Mouse (Mus musculus) heart, embryonic 15.5 days (tissue): Measurements from ENCODE around the gene Ctdsp1. TPM values are rescaled to one million over a fixed set of nuclear protein-coding genes. Genes with fewer than 3 reads are reported as not detected.

Source experiments
- ATAC-seq: fragments of 200-750 bp; cut with Nextera tagmentation; replicated peaks from 2 replicates; pipeline ENCODE4 v1.8.0; 2017; ENCODE audit warnings: low read depth, moderate TSS enrichment; ENCODE audit not compliant: insufficient number of reproducible peaks, insufficient read depth, low FRiP score
- H3K27ac ChIP-seq: fragments of 300-500 bp; sonication (generic); 2 replicates; pipeline ENCODE4 v1.5.1; 2015; ENCODE audit warnings: mild to moderate bottlenecking, inconsistent platforms
- H3K27me3 ChIP-seq: fragments of 300-500 bp; sonication (generic); 2 replicates; pipeline ENCODE4 v1.6.1; 2015; ENCODE audit warnings: inconsistent platforms
- H3K36me3 ChIP-seq: fragments of 300-500 bp; sonication (generic); 2 replicates; pipeline ENCODE4 v1.6.1; 2015; ENCODE audit warnings: mild to moderate bottlenecking, inconsistent platforms
- H3K4me1 ChIP-seq: fragments of 300-500 bp; sonication (generic); replicated peaks from 2 replicates; pipeline ENCODE4 v1.6.1; 2015; ENCODE audit warnings: inconsistent platforms
- H3K4me2 ChIP-seq: fragments of 300-500 bp; sonication (generic); 2 replicates; pipeline ENCODE4 v1.6.1; 2015; ENCODE audit warnings: inconsistent platforms, mild to moderate bottlenecking, moderate library complexity
- H3K4me3 ChIP-seq: fragments of 300-500 bp; sonication (generic); 2 replicates; pipeline ENCODE4 v1.5.1; 2015; ENCODE audit warnings: mild to moderate bottlenecking, inconsistent platforms
- H3K9ac ChIP-seq: fragments of 300-500 bp; sonication (generic); 2 replicates; pipeline ENCODE4 v1.6.1; 2015; ENCODE audit warnings: mild to moderate bottlenecking, inconsistent platforms
- H3K9me3 ChIP-seq: fragments of 300-500 bp; sonication (generic); replicated peaks from 2 replicates; pipeline ENCODE4 v1.6.1; 2016; ENCODE audit warnings: inconsistent platforms
- WGBS: fragments of 180-500 bp; shearing (Covaris S2); methylation state at CpG from one replicate; pipeline ENCODE4 v1.1.7; 2015; ENCODE audit warnings: mixed read lengths; 5-methylcytosine and 5-hydroxymethylcytosine counted together
- polyA plus RNA-seq: library from polyadenylated mRNA; unstranded; fragments of >200 nt; fragmentation: Nextera tagmentation; extraction: Ambion mirVana; gene quantifications from 2 replicates; pipeline ENCODE4 v1.2.1, GENCODE M21; 2015

Ctdsp1 gene
- polyA plus RNA-seq, 1 experiment from 2014 or later, result 55.1 TPM

DNA sequence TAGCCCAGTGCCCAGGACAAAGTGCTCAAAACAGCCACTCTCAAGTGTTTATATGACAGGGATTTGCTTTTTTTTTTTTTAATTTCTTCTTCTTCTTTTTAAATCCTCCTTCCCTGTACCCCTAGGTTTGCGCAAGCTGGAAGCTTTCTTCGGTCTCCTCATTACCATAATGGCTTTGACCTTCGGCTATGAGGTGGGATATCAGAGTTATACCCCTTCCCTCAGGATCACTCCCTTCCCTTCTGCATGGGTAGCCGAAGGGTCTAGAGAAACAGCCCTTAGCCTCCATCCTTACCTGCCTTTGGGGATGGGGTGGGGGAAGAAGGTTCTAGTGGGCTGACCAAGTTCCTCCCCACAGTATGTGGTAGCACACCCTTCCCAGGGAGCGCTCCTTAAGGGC, 10.8 kb upstream of the Ctdsp1 start:
- Histone ChIP-seq H3K9ac (no peak overlapping the region), H3K27ac (no peak overlapping the region), H3K4me2 (no peak overlapping the region), H3K4me1 (0 out of 2 replicates have a peak, but pooled peaks cover 5% of the 10 kb centered on the region), H3K36me3 (no peaks in the 10 kb centered on the region), H3K27me3 (no peaks in the 10 kb centered on the region), H3K9me3 (no peaks in the 10 kb centered on the region), H3K4me3 (no peak overlapping the region)
- no peak for ATAC-seq
- 84% methylated on average over 5 of the region's 5 CpGs for WGBS

DNA sequence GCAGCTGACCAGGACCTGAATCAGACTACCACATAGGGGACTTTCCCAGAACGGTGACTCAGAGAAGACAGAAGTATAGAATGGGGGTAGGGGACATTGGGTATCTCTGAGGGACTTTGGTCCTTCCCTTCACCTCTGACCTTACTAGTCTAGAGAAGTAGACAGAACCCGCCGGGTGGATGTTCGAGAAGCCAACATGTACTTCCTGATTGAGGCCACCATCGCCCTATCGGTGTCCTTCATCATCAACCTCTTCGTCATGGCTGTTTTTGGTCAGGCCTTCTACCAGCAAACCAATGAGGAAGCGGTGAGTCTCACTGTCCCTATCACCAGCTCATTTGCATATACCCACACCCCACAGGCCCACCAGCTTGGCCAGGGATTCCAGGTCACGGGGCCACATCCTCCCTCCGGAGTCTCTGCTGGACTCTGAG, 9.7 kb upstream of the Ctdsp1 start:
- Histone ChIP-seq H3K9ac (no peak overlapping the region), H3K4me3 (no peak overlapping the region), H3K27me3 (no peaks in the 10 kb centered on the region), H3K27ac (no peak overlapping the region), H3K36me3 (no peaks in the 10 kb centered on the region), H3K9me3 (no peaks in the 10 kb centered on the region), H3K4me2 (no peak overlapping the region), H3K4me1 (peaks cover 4% of the 10 kb centered on the region; the same call in 1 of the 2 replicates)
- no peak for ATAC-seq
- 87% methylated on average over 10 of the region's 10 CpGs for WGBS

DNA sequence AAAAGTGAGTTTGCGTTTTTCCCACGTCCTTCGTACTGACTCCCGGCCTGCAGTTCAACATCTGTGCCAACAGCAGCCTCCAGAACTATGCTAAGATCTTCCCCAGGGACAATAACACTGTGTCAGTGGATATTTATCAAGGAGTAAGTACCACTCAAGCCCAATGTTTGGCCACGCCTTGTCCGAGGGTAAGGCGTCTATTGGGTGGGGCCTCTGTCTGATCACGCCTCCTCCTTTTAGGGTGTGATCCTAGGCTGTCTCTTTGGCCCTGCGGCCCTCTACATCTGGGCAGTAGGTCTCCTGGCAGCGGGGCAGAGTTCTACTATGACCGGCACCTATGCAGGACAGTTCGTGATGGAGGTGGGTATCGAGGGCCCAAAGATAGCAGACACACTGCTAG, 7.9 kb upstream of the Ctdsp1 start:
- no peak overlapping the region for H3K9ac ChIP-seq
- H3K27ac ChIP-seq, result no peak overlapping the region
- no peaks in the 10 kb centered on the region for H3K27me3 ChIP-seq
- WGBS, result 86% methylated on average over 13 of the region's 13 CpGs
- no peaks in the 10 kb centered on the region for H3K9me3 ChIP-seq
- no peaks in the 10 kb centered on the region for H3K36me3 ChIP-seq
- no peak overlapping the region for H3K4me2 ChIP-seq
- H3K4me3 ChIP-seq, result no peak overlapping the region
- no peak for ATAC-seq
- H3K4me1 ChIP-seq, result peaks cover 17% of the 10 kb centered on the region

DNA sequence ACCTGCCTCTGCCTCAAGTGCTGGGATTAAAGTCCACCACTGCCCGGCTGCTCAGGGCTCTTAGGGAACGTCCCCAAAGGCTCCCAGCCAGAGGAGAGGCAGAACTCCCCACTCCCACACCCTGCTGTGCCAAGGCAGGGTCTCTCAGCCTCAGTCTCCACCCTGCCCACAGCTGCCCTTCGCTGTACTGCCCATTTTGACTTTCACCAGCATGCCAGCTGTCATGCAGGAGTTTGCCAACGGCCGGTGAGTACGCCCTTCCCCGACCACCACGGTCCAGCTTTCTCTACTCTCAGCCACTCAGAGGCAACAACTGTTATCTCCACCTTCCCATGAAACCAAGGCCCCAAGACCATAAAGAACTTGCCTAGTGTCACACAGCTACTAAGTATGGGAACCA, 6.8 kb upstream of the Ctdsp1 start:
- H3K4me2 ChIP-seq, result no peak overlapping the region
- no peak overlapping the region for H3K9ac ChIP-seq
- H3K36me3 ChIP-seq, result no peaks in the 10 kb centered on the region
- no peak overlapping the region for H3K4me3 ChIP-seq
- H3K4me1 ChIP-seq, result peaks cover 25% of the 10 kb centered on the region
- ATAC-seq, result no peak
- H3K9me3 ChIP-seq, result no peaks in the 10 kb centered on the region
- no peaks in the 10 kb centered on the region for H3K27me3 ChIP-seq
- H3K27ac ChIP-seq, result no peak overlapping the region
- WGBS, result 79% methylated on average over 8 of the region's 8 CpGs

GRCm38 (mm10) chr1:74385064-74385463, 6.2 kb upstream of the Ctdsp1 start:
- ATAC-seq, result no peak
- H3K4me2 ChIP-seq, result no peak overlapping the region
- no peaks in the 10 kb centered on the region for H3K9me3 ChIP-seq
- H3K36me3 ChIP-seq, result no peaks in the 10 kb centered on the region
- no peak overlapping the region for H3K9ac ChIP-seq
- no peaks in the 10 kb centered on the region for H3K27me3 ChIP-seq
- no peak overlapping the region for H3K27ac ChIP-seq
- H3K4me3 ChIP-seq, result no peak overlapping the region
- 89% methylated on average over 10 of the region's 10 CpGs for WGBS
- H3K4me1 ChIP-seq, result peaks cover 30% of the 10 kb centered on the region

- Histone ChIP-seq H3K36me3 (no peaks in the 10 kb centered on the region), H3K4me2 (no peak overlapping the region), H3K9ac (no peak overlapping the region), H3K4me3 (no peak overlapping the region), H3K9me3 (no peaks in the 10 kb centered on the region), H3K27ac (no peak overlapping the region), H3K4me1 (peaks cover 35% of the 10 kb centered on the region), H3K27me3 (no peaks in the 10 kb centered on the region)
- no peak for ATAC-seq
- WGBS, result 80% methylated on average over 8 of the region's 8 CpGs
These were observed 5.8 kb upstream of the Ctdsp1 start for GRCm38 (mm10) chr1:74385531-74385930.

DNA sequence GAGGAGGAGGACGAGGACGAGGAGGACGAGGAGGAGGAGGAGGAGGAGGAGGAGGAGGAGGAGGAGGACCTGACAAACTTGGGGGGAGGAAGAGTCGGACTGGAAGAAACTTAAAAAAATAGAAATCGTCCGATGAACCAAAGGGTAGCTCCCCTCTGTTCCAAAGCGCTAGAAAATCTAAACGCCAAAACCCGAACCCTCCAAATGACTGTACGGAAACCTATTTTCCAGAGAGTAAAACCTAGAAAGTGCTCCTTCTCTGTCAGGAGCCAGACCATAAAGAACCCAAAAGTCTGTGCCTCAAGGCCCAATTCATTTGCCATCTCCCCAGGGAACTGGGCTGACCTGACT, 5.0 kb upstream of the Ctdsp1 start:
- Histone ChIP-seq H3K27ac (peak overlapping the region; percentile 100), H3K4me1 (peaks cover 43% of the 10 kb centered on the region), H3K4me2 (peak overlapping the region; percentile 67), H3K27me3 (no peaks in the 10 kb centered on the region), H3K36me3 (no peaks in the 10 kb centered on the region), H3K9me3 (no peaks in the 10 kb centered on the region), H3K9ac (peak overlapping the region; percentile 69), H3K4me3 (peak overlapping the region; percentile 57)
- no peak for ATAC-seq
- WGBS, result 48% methylated on average over 10 of the region's 10 CpGs

DNA sequence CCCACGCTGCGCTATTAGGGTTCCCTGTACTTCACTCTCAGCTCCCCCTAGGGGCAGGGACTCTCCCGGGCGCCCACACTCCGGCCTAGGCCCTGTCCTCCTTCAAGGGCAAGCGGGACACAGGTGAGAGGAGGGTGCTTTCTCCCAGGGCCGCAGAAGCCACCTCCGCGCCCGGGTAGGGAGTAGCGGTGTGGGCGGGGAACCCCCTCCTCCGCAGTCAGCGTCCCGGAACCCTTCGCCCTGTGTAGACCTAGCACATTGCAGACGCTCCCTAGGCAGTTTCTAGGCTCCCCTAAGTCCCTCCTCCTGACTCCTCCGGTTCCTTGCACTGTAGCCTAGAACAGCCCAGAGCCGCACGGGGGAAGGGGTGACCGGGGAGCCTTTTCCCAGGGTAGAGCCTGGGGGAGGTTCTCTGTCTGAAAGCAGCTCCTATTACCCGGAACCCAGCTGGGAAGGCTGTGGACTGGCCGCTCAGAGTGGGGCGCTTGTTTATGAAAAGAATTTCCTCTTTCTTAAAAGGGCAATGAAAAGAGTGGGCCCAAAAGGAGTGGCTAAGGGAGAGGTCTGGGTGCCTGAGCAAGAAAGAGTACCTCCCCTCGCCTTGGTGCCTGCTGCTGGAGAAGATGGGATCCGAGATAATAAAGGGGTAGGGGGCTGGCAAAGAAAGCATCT, 4.5 kb upstream of the Ctdsp1 start:
- H3K4me3 ChIP-seq, result peak overlapping the region; percentile 57
- peak overlapping the region; percentile 67 for H3K4me2 ChIP-seq
- under 1% methylated on average over 26 of the region's 26 CpGs for WGBS
- H3K9me3 ChIP-seq, result no peaks in the 10 kb centered on the region
- H3K27me3 ChIP-seq, result no peaks in the 10 kb centered on the region
- H3K4me1 ChIP-seq, result peaks cover 43% of the 10 kb centered on the region
- H3K27ac ChIP-seq, result peak overlapping the region; percentile 100
- ATAC-seq, result peak; percentile 82
- peak overlapping the region; percentile 69 for H3K9ac ChIP-seq
- no peaks in the 10 kb centered on the region for H3K36me3 ChIP-seq

DNA sequence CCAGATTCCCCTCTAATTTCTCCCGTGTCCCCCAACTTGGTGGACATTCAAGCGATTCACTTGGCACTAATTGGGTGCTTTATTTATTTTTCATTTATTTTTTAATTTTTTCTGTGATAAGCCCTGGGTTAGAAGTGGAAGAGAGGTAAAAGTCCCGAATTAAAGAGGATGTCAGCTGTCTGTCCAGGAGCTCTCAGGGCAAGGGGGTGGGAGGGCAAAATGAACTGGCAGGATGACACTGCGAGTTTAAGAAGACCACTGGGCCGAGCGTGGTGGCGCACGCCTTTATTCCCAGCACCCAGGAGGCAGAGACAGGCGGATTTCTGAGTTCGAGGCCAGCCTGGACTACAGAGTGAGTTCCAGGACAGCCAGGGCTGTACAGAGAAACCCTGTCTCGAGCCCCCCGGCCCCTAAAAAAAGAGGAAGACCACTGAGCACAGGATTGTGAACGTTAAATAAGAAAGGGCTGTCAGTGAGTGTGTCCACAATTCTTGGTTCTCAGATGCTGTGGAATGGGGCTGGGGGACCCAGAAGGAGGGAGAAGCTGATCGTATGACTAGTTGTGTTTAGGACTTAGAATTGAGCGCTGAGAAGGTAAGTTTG, 3.8 kb upstream of the Ctdsp1 start:
- H3K4me3 ChIP-seq, result peak overlapping the region; percentile 57
- peak overlapping the region; percentile 100 for H3K27ac ChIP-seq
- no peak for ATAC-seq
- no peaks in the 10 kb centered on the region for H3K36me3 ChIP-seq
- H3K9ac ChIP-seq, result peak overlapping the region; percentile 69
- 56% methylated on average over 15 of the region's 15 CpGs for WGBS
- no peaks in the 10 kb centered on the region for H3K27me3 ChIP-seq
- peaks cover 44% of the 10 kb centered on the region for H3K4me1 ChIP-seq
- H3K9me3 ChIP-seq, result no peaks in the 10 kb centered on the region
- H3K4me2 ChIP-seq, result peak overlapping the region; percentile 67

- H3K9me3 ChIP-seq, result no peaks in the 10 kb centered on the region
- no peak for ATAC-seq
- WGBS, result 82% methylated on average over 7 of the region's 7 CpGs
- peaks cover 3% of the 10 kb centered on the region; the same call in 1 of the 2 replicates for H3K36me3 ChIP-seq
- no peak overlapping the region for H3K9ac ChIP-seq
- H3K27ac ChIP-seq, result peak overlapping the region; percentile 100
- no peak overlapping the region for H3K4me2 ChIP-seq
- H3K4me3 ChIP-seq, result no peak overlapping the region
- H3K27me3 ChIP-seq, result no peaks in the 10 kb centered on the region
- peaks cover 53% of the 10 kb centered on the region for H3K4me1 ChIP-seq
These were observed 2.9 kb upstream of the Ctdsp1 start for GRCm38 (mm10) chr1:74388398-74388920.

DNA sequence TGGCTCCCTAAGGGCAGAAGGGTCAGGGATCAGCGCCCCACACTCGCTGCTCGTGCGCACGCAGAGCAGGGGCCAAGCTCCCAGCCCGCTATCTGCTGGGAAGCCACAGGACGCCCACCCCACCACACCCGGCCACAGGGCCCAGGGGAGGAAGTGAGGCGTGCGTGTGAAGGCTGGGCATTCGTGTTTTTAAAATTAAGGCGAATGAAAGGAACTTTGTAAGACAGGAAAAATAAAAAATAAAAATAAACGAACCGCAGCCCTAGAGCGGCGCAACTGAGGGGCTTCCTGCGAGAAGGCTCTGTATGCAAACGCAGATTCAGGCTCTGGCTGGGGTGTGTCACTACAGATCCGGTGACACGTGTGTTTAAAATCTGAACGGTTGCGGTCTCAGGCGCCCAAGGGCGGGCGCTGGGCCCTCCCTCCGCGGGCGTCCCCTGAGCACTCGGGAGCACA, 1.4 kb upstream of the Ctdsp1 start:
- Histone ChIP-seq H3K27ac (peak overlapping the region; percentile 100), H3K4me1 (peaks cover 59% of the 10 kb centered on the region), H3K9ac (peak overlapping the region; percentile 53), H3K36me3 (peaks cover 17% of the 10 kb centered on the region), H3K4me2 (peak overlapping the region; percentile 95), H3K9me3 (no peaks in the 10 kb centered on the region), H3K4me3 (peak overlapping the region; percentile 89), H3K27me3 (no peaks in the 10 kb centered on the region)
- peak; percentile 13; the same call in 1 of the 2 replicates for ATAC-seq
- 4% methylated on average over 29 of the region's 29 CpGs for WGBS
